Mouse (Mus musculus): Measurements from ENCODE around the gene Ercc1.

GRCm38 (mm10) chr7:19404476-19404875 lies 59.9 kb downstream of the Ercc1 start, which contains the start of gene Ckm:
- TF ChIP-seq KAT2A (conservative IDR thresholded peaks at IDR 0.05; ENCODE audit: low read depth, low read length), result no peak
- TF ChIP-seq ELF1 (IDR thresholded peaks at IDR 0.05; ENCODE audit: low read depth, low read length), result no peak
- TF ChIP-seq RCOR1 (IDR thresholded peaks at IDR 0.05; ENCODE audit: low read depth, low read length), result no peak
